Mouse (Mus musculus) liver, embryonic 14.5 days (tissue): ENCODE data around the gene Fam50a. TPM values are rescaled to one million over a fixed set of nuclear protein-coding genes. Genes with fewer than 3 reads are reported as not detected.

ENCODE experiments used
- ATAC-seq: fragments of 200-750 bp; cut with Nextera tagmentation; 2 replicates; pipeline ENCODE4 v1.8.0; 2017; ENCODE audit warnings: moderate number of reproducible peaks, mild to moderate bottlenecking, moderate library complexity; ENCODE audit not compliant: insufficient read depth
- DNase-seq, 3 experiments: peaks; one replicate each; pipeline ENCODE4 v3.0.0-alpha.2; 2012 to 2013; ENCODE audit warnings: low read depth in 3 of 3, low spot score in 3 of 3
- H3K27ac ChIP-seq: fragments of 300-500 bp; sonication (generic); 2 replicates; pipeline ENCODE4 v1.5.1; 2014; ENCODE audit warnings: moderate library complexity, mild to moderate bottlenecking, control low read depth, inconsistent platforms
- H3K27me3 ChIP-seq: fragments of 300-500 bp; sonication (generic); 2 replicates; pipeline ENCODE4 v1.6.1; 2014; ENCODE audit warnings: mild to moderate bottlenecking, low read length, moderate library complexity; ENCODE audit not compliant: control insufficient read depth, insufficient read depth
- H3K36me3 ChIP-seq: fragments of 300-500 bp; sonication (generic); replicated peaks from 2 replicates; pipeline ENCODE4 v1.6.1; 2014; ENCODE audit warnings: low read depth; ENCODE audit not compliant: control insufficient read depth, insufficient read depth
- H3K4me1 ChIP-seq, 2 experiments: fragments of 200-500 bp in 1 of 2; fragments of 300-500 bp in 1 of 2; sonication (generic) in 1 of 2; replicated peaks; 2 replicates each; pipeline ENCODE4 v1.6.1; 2012 to 2014; ENCODE audit warnings: antibody characterized with exemption in 1 of 2, inconsistent platforms in 1 of 2, low read length in 1 of 2; ENCODE audit not compliant: control insufficient read depth in 2 of 2, insufficient read depth in 2 of 2
- H3K4me2 ChIP-seq: fragments of 300-500 bp; sonication (generic); 2 replicates; pipeline ENCODE4 v1.6.1; 2014; ENCODE audit warnings: low read depth, mild to moderate bottlenecking, control low read depth, moderate library complexity
- H3K4me3 ChIP-seq, 2 experiments: fragments of 200-500 bp in 1 of 2; fragments of 300-500 bp in 1 of 2; sonication (generic) in 1 of 2; 2 replicates each; pipeline ENCODE4 v1.5.1; 2012 to 2014; ENCODE audit warnings: low read depth in 2 of 2, low read length in 2 of 2, mild to moderate bottlenecking in 2 of 2, control low read depth in 1 of 2, inconsistent platforms in 1 of 2, moderate library complexity in 1 of 2; ENCODE audit not compliant: insufficient read depth in 1 of 2
- H3K9ac ChIP-seq: fragments of 300-500 bp; sonication (generic); replicated peaks from 2 replicates; pipeline ENCODE4 v1.6.1; 2014; ENCODE audit warnings: mild to moderate bottlenecking, control low read depth, moderate library complexity
- H3K9me3 ChIP-seq: fragments of 300-500 bp; sonication (generic); 2 replicates; pipeline ENCODE4 v1.6.1; 2016; ENCODE audit warnings: low read length, mixed read lengths; ENCODE audit not compliant: control insufficient read depth
- CTCF ChIP-seq: IDR thresholded peaks from 2 replicates; pipeline ENCODE4 v1.5.1; 2016; ENCODE audit warnings: antibody characterized with exemption, low read depth, control low read depth
- EP300 ChIP-seq: IDR thresholded peaks from 2 replicates; pipeline ENCODE4 v1.6.1; 2016; ENCODE audit warnings: antibody characterized with exemption, low read depth
- WGBS: fragments of 180-500 bp; shearing (Covaris S2); extraction: QIAGEN DNeasy Blood & Tissue Kit; methylation state at CpG from one replicate; pipeline ENCODE4 v1.1.7; 2014; ENCODE audit not compliant: insufficient replicate concordance; 5-methylcytosine and 5-hydroxymethylcytosine counted together
- polyA plus RNA-seq, 2 experiments: library from polyadenylated mRNA; depleted of rRNA in 1 of 2; stranded (reverse) in 1 of 2; unstranded in 1 of 2; fragments of >200 nt; fragmentation: Nextera tagmentation in 1 of 2; extraction: Ambion mirVana in 1 of 2; gene quantifications; 2 replicates each; pipeline versions ENCODE4 v1.2.1 to v1.2.3; 2012 to 2014

Gene Fam50a
- polyA plus RNA-seq, 2 experiments: 20.7 to 21.3 TPM

GRCm38 (mm10) chrX:74299721-74300120 lies 13.1 kb upstream of the Fam50a start:
- no peaks in the 10 kb centered on the region for H3K27me3 ChIP-seq
- ATAC-seq (no peak), DNase-seq (no peak)
- H3K9me3 ChIP-seq: no peaks in the 10 kb centered on the region
- peaks cover 0 to 15% of the 10 kb centered on the region in 2 experiments; a peak in 2 of 4 replicates for H3K4me1 ChIP-seq
- 54% methylated on average over 3 of the region's 3 CpGs for WGBS
- TF ChIP-seq EP300: no peak
- TF ChIP-seq CTCF: no peak
- no peak overlapping the region for H3K9ac ChIP-seq
- no peak overlapping the region for H3K4me3 ChIP-seq
- H3K27ac ChIP-seq: no peak overlapping the region
- no peak overlapping the region for H3K4me2 ChIP-seq
- peaks cover 18% of the 10 kb centered on the region for H3K36me3 ChIP-seq

DNA sequence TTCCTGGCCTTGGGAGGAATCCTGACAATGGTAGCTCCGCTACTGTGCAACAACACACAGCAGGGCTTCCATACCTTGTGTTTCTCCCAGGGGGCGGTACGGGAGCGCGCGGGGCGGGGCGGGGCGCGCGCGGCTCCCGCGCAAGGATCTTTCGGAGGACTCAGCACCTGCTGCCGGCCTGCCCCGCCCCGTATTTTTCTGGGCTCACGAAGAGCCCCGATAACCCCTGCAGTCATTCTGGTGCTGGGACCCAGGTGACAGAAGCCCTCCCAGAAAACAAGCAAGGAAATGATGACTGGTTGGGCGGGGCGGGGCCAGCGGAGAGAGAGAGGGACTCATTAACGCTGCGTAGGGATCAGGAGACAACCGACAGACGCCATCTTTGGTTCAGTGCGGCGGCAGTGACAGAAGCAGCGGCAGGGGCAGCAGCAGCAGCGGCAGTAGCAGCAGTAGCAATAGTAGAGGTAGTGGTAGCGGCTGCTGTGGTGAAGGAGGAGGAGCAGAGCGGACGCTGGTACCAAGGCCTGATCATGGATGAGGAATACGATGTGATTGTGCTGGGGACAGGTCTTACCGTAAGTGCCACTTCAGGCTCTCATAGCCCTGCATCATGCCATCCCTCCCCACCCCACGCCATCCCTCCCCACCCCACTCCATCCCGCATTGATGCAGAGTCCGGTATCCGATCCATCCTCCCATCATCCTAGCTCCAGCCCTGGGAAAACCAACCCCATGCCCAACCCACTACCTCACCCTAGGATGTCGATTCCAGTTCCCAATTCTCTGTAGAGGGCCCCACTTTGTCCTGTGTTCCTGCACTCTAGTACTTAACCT lies 7.7 kb upstream of the Fam50a start, which contains the start of gene Gdi1:
Gene Gdi1 (plus strand): TSS at position 132 of the 834 bp plus-strand sequence.
- H3K27ac ChIP-seq: peak within 1 kb of the TSS; percentile 70
- TF ChIP-seq EP300 (peak; percentile 24; the same call in 1 of the 2 replicates), CTCF (peak; percentile 36)
- peaks cover 27% of the 10 kb centered on the region for H3K36me3 ChIP-seq
- 8% methylated on average over 40 of the region's 41 CpGs for WGBS
- H3K9ac ChIP-seq: peak within 1 kb of the TSS; percentile 74
- peaks cover 0 to 3% of the 10 kb centered on the region in 2 experiments; a peak in 2 of 4 replicates for H3K4me1 ChIP-seq
- H3K4me2 ChIP-seq: peak within 1 kb of the TSS; percentile 76
- peak; percentile 88 for ATAC-seq
- H3K27me3 ChIP-seq: no peaks in the 10 kb centered on the region
- H3K4me3 ChIP-seq: peak within 1 kb of the TSS; percentile 70 to 99
- no peaks in the 10 kb centered on the region for H3K9me3 ChIP-seq
- peak; percentile 52 to 66 (median 66) for DNase-seq

DNA sequence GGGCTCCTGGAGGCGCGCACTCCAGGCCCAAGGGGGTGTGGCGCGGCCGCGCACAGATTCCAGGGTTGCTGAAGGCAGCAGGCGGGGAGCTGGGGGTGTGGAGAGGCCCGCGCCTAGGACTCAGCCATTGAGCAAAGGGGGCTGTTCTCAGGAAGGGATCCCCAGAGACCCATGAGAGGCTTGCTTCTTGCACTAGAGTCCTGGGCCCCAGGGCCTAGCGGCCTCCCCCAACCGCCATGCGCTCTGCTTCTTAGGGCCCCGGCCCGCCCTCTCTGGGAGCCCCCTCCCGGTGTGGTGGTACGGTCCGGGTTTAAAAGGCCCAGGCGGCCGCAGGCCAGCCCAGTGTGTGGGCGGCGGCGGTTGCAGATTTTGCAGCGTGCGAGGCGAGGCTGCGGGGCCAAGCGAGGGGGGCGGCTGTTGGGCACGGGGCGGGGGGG lies 15.9 kb downstream of the Fam50a start, which contains the start of gene Plxna3:
Gene Plxna3 (plus strand): TSS at position 342 of the 437 bp plus-strand sequence.
- Histone ChIP-seq H3K4me2 (peak within 1 kb of the TSS; percentile 54), H3K4me1 (0 out of 4 replicates have a peak, but pooled peaks cover 0 to 4% of the 10 kb centered on the region in 2 experiments), H3K27ac (no peak within 1 kb of the TSS), H3K27me3 (no peaks in the 10 kb centered on the region), H3K36me3 (no peaks in the 10 kb centered on the region), H3K4me3 (peak within 1 kb of the TSS; percentile 34 to 44), H3K9ac (0 out of 2 replicates have a peak within 1 kb of the TSS, but pooled peaks have one; percentile 12), H3K9me3 (no peaks in the 10 kb centered on the region)
- ATAC-seq: peak; percentile 88
- peak; percentile 20 to 41 (median 32) for DNase-seq
- WGBS: 15% methylated on average over 22 of the region's 30 CpGs
- TF ChIP-seq CTCF (no peak), EP300 (no peak)

DNA sequence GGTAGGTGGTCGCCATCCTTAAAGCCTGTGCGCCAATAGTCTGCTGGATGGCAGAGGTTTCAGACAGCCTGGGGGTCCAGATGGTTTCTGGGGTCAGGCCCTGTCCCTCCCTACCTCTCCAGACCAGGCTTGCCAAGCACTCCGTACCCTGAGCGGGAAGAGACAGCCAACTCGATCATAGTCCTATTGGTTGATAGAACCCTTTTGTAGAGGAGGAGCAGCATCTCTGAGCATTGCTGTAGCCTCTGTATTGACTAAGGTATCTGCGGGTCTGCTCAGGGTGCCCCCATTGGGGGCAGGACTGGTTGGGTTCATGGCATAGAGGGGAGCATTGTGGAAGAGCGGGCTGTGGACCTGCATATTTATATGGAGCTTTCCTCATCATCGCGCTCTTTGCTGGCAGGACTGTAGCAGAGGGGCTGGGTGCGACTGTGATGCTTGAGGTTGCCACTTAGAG lies 16.4 kb downstream of the Fam50a start:
- Histone ChIP-seq H3K27ac (no peak overlapping the region), H3K4me2 (peak overlapping the region; percentile 54), H3K9me3 (no peaks in the 10 kb centered on the region), H3K4me3 (peak overlapping the region; percentile 34 to 38), H3K9ac (no peak overlapping the region), H3K27me3 (no peaks in the 10 kb centered on the region), H3K4me1 (0 out of 4 replicates have a peak, but pooled peaks cover 0 to 4% of the 10 kb centered on the region in 2 experiments), H3K36me3 (no peaks in the 10 kb centered on the region)
- TF ChIP-seq CTCF (no peak), EP300 (no peak)
- DNase-seq (no peak), ATAC-seq (peak; percentile 13)
- WGBS: 20% methylated on average over 10 of the region's 10 CpGs
